Mouse (Mus musculus): ENCODE measurements around the gene Kdelc1. TPM values are rescaled to one million over a fixed set of nuclear protein-coding genes. Genes with fewer than 3 reads are reported as not detected.

The Kdelc1 gene
- polyA plus RNA-seq (2017; shearing (Covaris generic)): 22.9 TPM

DNA sequence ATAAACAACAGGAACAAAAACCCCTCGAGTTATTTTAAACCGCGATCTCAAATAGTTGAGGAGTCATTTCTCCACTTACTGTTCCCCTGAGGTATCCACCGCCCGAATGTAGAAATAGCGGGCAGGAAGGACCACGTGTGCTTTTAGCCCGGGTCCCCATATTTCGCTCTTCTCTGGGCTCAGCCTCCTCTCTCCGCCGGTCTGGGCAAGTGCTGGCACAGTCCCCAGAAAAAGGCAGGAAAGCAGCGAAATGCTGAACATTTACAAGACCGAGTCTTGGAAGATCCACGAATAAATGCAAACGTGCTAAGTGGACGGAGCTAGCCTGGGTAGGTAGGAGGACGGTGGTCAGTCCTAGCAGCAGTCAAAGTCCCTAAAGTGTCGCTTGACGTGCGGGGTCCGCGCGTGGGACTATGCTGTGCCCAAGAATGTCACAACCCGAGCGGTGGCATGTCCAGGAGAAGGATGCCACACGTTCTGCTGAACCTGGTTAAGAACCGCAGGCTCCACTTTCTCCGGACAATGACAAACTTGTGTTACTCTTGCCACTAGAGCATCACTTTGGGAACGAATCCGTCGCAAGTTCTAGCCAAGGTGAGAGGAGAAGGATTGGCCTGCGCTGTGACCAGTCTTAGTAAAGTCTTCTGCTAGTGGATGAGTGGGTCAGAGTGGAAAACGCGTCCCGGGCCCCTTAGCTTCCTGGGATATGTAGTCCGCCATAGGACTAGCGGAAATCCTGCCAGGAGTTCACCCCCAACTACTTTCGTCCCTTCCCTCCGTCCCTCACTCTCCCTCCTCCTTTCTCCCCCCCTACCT lies at the start of gene Kdelc1, which contains the start of gene Bivm:
Gene Kdelc1, minus strand, starts transcription at position 570 of the 816 bp plus-strand sequence.
Gene Bivm, plus strand, starts transcription at position 719 of the 816 bp plus-strand sequence.

DNA sequence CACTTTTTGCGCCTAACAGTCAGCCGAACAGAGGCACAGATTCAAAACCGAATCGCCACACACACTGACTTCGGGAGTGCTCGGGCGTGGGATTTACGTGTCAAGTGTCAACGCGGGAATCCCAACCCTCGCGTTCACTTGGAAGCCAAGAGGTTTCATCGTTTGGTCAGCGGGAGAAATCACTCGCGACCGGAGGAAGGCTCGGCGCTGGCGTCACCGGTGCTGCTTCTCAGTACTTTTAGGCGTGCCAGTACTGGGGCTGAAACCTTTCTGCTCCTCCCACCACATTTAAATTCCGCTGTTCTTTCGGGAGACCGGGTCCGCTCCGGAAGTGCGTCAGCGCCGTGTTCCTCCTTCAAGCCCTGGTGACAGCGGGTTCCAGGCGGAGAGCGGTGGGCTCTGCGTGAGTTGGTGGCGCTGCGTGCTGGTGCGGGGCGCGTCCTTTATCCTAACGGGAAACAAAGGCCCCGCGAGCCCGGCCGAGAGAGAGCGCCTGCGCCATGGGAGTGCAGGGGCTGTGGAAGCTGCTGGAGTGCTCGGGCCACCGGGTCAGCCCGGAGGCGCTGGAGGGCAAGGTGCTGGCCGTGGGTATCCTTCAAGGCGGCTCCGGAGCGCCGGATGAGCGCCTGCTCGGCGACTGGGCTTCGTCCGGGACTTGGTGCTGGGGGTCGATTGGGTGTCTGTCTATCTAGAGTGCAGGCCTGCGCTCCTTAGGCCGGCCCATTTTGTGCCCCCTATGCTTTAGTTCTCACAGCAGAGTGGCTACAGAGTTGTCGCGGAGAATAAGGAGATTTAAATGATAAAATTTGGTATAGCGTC lies 29.2 kb upstream of the Kdelc1 start, which contains the start of gene Ercc5:
Gene Ercc5, plus strand, starts transcription at position 182 of the 819 bp plus-strand sequence.

DNA sequence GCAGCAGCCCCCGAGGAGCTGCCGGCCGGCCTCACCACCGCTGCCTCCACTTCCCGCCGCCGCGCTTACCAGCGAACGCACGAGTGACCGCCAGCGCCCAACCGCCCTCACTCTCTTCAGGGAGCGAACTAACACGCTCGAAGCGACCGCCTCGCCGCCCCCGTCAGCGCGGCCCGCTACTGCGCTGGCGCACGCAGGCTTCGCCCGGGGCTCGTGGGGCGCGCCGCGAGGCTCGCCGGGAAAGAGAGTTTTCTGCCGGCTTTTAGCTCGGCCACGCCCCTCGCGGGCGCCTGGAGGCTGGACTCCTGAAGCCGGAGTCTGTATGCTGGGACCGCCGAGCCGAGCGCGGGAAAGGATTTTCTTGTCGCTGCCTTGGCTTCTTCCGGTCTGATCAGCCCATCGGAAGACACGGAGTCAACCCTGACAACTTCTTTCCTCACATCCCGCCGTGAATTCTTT lies 16.3 kb downstream of the Kdelc1 start, which contains the start of gene Tex30:
Gene Tex30, minus strand, starts transcription at position 183 of the 459 bp plus-strand sequence.

DNA sequence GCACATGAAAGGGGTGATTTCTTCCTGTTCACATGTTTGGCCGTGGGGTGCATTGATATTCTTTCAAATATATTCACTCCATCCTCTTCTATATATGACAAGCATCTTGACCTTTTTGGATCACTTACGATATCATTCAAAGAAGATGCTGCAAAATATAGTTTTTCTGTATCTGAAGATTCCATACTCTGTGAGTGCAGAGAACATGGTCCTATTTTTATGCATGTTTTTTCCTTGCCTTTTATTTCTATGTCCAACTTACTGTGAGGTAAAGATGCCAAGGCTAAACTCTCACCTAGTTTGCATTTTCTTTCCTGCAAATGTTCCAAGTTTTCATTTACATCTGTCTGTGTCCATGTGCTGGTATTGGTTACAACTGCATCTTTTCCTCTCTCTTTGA lies 56.8 kb downstream of the Kdelc1 start, which contains the start of gene Gm8251:
Gene Gm8251, minus strand, starts transcription at position 101 of the 400 bp plus-strand sequence.

Other genes with a start within 250 kb of the Kdelc1 start
- 198 TPM for gene Tpp2, start 185.2 kb downstream of the Kdelc1 start, polyA plus RNA-seq (2017; shearing (Covaris generic))
- 0.41 TPM for gene Mettl21c, start 98.8 kb downstream of the Kdelc1 start, polyA plus RNA-seq (2017; shearing (Covaris generic))
- 0.17 TPM for gene Gm8251, start 56.9 kb downstream of the Kdelc1 start, polyA plus RNA-seq (2017; shearing (Covaris generic))
- gene Tex30, start 16.4 kb downstream of the Kdelc1 start, polyA plus RNA-seq (2017; shearing (Covaris generic)): 53.6 TPM
- 18.1 TPM for gene Bivm, start 149 bp upstream of the Kdelc1 start, polyA plus RNA-seq (2017; shearing (Covaris generic))
- 28.5 TPM for gene Ercc5, start 28.9 kb upstream of the Kdelc1 start, polyA plus RNA-seq (2017; shearing (Covaris generic))
- gene Mettl21e, start 100.2 kb upstream of the Kdelc1 start, polyA plus RNA-seq (2017; shearing (Covaris generic)): not detected